Mouse (Mus musculus): ENCODE measurements at regions not wholly inside any gene's neighbourhood (a gene's known extent, or its start where the extent isn't known, plus 50 kb on each side); places are given as distances from the start of the nearest gene placed in this dataset.
"Not testable (repeated sequence)": the region's sequence is repeated elsewhere in the genome, so short reads cannot be mapped to it uniquely, and the experiment has no call there.

DNA sequence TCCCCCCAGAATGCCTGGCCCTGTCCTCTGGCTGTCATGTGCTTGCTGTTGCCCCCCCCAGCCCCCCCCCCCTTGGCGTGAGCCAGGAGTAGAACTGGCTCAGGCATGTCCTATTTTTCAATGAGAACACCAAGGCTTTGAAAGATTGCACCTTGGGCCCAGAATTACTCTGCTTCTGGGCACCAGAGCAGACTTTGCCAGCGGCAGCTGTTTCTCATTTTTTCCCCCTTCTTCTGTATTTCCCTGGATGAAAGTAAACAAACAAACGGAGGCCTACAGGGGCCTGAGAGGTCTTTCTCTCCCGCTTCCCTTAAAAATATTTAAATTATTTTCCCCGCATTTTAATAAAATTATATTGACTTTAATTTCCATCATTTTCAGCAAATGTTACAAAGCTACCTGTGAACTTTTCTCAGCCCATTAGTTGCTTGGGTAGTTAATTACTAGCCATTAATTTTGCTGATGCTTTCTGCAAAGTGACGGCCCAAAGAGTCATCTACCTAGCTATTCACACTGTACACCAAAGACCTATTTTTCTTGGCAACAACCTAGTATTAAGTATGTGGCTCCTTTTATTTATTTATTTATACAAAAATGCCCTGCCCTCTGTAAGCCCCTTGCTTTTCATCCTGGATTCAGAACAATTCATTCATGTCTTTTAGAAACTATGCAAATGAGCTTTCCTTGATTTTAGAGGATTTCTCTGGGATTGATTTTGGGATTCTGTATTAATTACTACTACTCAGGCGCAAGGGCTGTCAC lies 496.2 kb upstream of the Fam160b2 start:
- no peak for DNase-seq

DNA sequence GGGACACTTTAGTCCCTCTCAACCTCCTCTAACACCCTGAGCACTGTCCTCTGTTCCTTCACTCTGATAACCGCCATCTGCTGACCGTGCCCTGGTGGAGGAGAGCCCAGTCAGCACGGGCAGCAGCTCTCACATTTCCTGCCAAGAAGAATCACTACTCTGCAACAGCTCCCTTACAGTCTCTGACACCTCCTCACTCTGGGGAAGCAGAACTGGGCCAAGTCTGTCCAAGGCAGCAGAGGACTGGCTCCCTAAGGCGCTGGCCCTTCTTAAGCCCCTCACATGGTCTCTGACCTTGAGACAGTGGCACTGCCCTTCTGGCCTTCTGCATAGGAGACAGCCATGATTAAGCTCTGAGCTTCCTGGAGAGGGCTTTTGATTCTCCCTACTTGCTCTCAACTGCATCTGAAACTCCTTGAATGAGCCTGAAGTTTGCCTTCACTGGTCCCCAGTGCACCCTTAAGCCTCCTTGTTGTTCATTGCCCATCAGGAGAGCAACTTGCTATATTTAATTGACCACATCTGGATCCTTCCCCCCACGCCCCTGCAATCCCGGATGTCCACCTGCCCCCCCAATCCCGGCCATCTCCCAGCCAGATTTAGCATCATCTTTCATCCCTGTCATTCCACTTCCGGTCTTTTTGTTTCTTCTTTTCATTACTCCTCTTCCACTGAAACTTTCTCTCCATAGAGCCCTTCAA lies 493.1 kb upstream of the Fam160b2 start:
- DNase-seq: peak; percentile 2 to 39

DNA sequence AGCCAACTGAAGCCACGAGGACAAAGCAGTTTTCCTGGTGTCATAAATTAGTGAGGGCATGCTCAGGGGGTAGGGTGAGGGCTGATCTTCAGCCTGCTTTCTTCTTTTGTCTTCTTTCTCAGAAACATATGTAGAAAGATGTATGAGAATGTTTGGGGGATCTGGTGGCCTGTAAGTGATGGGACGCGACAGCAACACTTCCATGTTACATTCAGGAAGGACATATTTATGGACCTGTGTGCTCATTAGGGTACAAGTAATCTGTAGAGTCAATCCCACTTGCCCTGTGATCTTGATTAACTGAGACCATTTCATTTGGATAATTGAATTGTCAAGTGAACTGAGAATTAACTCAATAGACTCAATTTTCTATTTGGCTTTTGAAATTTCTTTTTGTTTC lies 486.1 kb upstream of the Fam160b2 start:
- DNase-seq: no peak

DNA sequence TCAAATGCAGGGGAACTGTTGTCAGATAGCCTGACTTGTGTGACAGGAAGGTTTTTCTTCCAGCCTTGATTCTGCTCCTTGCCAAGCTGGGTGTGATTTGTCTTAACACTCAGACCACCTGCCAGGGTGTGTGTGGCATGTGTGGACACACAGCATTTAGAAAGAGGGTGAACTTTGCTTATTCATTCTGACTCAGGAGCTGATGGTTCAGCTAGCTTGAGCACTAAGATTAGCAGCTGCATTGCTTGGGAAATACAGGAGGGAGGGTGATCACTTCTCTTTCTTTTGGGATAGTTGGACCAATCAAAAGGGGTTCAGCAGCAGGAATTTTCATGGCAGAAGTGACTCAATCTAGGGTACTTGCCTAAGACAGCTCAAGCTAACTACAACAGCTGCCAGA lies 482.7 kb upstream of the Fam160b2 start:
- no peak for DNase-seq

DNA sequence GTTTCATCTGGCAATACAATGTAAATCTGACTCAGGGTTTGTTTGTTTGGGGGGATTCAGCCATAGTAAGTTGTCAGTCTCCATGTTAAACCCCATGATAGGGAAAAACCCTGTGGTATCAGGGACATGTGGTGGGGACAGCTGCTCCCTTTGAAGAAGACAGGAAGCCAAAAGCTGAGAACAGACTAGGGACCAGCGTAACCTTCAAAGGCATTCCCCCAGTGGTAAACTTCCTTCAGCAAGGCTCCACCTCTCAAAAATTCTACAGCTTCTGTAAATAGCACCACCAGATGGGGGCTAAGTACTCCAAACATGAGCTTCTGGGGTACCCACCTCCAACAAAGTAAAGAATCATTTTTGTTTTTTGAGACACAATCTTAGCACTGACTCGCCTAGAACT lies 476.0 kb upstream of the Fam160b2 start:
- no peak for DNase-seq

DNA sequence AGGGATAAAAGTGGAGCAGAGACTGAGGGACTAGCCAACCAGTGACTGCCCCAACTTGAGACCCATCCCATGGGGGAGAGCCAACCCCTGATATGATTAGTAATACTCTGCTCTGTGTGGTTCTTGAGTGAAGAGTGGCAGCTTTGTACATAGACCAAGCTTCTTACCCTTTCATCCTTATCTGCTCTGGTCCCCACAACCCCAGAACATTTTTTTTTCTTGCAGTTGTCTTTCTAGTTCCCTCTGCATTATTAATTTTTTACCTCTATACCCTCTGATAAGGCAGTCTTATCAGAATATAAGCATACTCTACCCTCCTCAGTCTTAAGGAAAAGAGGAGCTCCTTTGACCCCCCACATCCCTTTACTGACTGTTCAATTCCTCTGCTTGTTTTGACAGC lies 474.4 kb upstream of the Fam160b2 start:
- no peak for DNase-seq

DNA sequence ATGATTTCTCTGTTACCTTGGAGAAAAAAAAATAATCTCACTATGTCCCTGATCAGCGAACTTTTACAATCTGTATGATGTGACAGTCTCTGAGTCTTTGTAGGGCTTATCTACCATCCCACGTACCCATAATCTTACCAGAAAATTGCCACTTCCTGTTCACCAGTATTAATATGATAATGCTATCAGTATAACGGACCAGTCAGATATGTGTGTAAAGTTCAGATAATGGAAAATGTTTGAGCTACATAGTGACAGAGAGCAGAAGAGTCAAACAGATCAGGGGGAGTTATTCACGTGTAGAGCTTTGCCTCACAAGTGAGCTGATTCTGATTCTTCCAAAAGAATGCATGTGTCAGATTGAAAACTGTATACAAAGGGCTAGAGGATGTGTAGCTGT lies 466.0 kb upstream of the Fam160b2 start:
- no peak for DNase-seq

DNA sequence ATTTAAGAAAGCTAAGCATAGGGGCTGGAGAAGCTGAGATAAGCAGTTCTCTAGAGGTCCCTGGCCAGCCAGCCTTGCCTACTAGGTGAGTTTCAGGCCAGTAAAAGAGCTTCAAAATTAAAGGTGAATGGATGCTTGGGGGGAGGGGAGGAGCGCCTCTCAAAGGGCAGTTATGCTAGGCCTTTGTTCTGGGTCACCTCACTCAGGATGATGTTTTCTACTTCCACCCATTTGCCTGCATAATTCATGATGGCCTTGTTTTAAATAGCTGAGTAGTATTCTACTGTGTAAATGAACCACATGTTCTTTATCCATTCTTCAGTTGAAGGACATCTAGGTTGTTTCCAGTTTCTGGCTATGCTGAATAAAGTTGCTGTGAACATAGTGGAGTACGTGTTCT lies 457.0 kb upstream of the Fam160b2 start:
- DNase-seq: peak in 1 of 2 experiments; percentile 9

DNA sequence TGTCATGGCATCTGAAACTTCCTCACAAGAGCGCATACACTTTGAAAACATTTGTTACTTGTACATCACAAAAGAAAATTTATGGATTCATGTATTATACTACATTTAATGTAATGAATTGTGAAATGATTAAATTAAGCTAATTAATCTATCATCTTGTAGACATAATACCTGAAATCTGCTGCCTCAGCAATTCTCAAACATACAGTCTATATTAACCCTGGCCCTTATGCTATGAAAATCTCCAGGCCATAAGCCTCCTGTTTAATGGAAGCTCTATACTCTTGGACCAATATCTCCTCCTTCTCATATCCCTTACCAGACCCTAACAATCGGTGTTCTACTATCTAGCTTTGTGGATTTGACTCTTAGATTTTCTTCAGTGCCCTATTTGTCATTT lies 455.8 kb upstream of the Fam160b2 start:
- DNase-seq: no peak

DNA sequence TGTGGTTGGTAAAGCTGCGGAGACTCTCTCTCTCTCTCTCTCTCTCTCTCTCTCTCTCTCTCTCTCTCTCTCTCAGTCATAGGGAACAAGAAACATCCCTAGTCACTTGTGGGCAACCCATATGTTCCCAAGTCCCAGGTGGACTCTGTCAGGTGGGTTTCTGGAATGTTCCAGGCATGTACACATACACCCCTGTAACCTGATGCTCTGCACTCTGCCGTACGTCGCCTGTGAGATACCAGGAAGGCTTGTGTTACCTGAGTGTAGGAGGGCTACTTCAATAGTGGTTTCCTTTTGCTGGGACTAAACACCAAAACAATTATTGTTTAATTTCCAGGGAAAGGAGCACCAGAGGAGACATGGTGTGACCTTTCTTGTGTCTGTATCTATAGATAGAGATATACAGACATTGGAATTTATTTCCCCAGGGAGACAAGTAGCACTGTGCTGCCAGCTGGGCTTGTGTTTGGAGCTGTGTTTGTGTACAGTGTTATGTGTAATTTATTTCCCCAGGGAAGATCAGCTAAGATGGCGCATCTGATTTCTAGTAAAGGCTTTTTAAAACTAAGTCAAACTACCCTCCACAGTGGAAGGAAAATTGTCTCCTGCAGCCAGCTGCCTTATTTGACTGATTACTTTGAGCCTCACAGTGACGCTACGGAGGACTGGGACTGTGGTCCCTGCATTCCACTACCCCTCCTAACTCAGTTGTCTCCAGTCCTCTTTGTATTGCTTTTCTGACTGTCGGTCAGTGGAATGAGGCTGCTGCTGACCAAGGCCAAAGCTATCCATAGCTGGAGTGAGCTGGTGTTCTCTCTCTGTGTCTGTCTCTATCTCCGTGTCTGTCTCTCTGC lies 454.4 kb upstream of the Fam160b2 start:
- no peak for DNase-seq

DNA sequence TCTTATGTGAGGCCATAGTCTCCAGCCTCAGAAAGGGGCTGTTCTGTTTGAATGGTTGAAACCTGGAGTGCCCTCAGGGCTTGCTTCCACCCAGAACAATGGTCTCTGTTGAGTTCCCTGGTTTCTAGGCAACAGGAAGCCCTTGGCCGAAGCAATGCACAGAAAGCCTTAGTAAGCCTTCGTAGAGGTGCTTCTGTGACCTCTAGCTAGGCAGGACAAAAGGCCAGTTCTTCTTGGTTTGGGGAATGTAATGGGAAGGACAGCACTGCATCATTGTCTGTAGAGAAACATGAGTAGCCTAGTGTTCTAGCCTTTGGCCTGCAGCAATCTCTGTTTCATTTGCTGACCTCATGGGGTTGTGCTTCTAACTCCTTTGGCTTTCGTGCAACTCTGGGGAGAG lies 447.5 kb upstream of the Fam160b2 start:
- no peak for DNase-seq

DNA sequence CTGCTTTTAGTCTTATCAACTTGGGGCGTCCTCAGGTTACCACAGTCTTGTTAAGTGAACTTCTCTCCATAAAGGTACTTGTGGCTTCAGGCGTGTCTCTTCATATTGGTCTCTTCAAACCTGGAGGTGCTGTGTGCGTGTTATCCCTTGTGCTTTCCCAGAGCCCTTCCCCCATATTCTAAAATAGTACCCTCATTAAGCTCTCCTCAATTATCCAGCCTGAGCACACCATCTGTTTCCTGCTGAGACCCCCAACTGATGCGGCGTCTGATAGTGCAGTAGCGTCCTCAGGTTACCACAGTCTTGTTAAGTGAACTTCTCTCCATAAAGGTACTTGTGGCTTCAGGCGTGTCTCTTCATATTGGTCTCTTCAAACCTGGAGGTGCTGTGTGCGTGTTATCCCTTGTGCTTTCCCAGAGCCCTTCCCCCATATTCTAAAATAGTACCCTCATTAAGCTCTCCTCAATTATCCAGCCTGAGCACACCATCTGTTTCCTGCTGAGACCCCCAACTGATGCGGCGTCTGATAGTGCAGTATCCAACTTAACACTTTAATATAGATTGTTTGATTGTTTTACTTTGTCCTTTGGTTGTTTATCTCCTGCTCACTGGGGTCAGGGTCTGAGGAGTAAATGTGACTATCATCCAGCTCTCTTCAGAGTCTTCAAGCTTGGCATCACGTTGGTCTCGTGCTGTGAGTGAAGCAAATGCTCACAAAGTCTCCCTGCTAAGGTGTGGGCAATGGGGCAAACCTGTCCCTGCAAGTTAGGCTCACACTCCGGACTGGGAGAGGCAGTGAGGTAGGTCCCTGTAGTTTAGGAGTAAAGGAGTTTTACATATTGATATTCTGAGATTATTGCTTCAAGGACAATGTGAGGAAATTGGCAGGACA lies 444.5 kb upstream of the Fam160b2 start:
- DNase-seq: not testable (repeated sequence)

DNA sequence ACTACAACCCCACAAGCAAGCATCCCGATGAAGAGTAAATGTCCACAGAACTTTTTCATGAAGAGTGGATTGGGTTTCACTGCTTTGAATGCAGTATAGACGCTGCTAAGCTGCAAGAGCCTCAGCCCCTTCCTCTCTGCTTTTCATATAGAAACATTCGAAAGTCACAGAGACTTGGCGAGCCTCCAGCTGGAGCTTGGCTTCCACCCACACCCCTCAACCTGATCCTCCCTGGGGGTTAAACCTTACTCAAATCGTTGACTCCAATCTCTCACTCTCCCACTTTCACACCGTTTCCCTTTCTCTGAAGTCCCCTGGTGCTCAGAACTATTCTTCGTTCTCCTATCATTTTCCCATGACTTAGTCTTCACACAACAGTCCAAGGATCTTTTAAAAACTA lies 437.0 kb upstream of the Fam160b2 start:
- DNase-seq: no peak

DNA sequence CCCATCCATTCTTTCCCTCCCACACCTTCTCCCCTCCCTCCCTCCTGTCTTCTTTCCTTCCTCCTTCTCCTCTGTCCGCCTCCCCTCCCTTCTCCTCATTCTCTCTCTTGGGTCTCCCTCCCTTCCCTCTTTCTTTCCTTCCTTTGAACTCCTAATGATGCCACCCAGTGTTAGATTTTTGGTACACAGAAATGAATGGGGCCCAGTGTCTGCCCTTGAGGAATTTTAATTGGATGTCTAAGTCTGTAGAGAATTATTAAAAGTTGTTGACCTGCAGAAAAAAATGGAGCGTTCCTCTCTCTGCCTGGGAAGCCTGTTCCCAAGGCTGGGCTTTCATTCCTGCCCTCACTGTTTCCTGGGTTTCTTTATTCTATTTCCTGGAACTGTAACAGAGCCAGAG lies 434.0 kb upstream of the Fam160b2 start:
- no peak for DNase-seq

DNA sequence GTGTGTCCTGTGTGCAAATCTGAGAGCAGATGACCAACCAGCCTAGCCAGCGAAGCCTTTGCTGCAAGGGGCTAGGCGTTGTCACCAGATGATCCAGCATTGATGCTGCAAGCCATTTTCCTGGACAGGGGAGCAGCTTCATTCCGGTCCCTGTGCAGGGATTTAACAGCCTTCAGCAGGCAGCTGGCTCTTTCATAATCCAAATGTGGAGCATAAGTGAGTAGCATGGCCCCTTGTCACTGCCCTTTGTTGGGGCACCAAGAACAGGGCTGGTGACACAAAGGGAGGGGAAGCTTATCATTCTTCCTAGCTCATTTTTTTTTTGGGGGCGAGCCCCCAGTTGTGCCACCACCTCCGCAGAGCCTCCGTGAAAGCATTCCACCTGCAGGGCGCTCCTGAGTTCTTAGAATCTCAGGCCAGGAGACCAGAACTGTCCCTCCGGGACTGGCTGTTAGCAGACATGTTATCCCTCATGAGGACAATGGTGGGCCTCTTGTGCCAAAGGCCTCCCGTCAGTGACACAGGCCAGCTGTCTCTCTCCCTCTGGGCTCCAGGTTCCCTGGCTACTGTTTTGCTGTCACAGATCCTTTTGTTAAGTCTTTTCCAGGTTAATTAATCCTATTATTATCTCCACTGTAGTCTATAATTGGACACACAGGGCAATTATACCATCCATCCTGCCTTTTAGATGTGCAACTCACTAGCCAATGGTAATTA lies 430.7 kb upstream of the Fam160b2 start:
- no peak for DNase-seq
